Mouse (Mus musculus) CH12.LX (cell line): ENCODE data around the gene Cacfd1. TPM values are rescaled to one million over a fixed set of nuclear protein-coding genes. Genes with fewer than 3 reads are reported as not detected.
A peak's percentile ranks its signal among the peaks of the same experiment; 100 is the strongest.

ENCODE experiments used
- DNase-seq: peaks from one replicate; pipeline ENCODE4 v3.0.0-alpha.2; 2013; ENCODE audit errors: extremely low read depth
- H3K27ac ChIP-seq: 2 replicates; pipeline ENCODE4 v1.5.1; 2012; ENCODE audit warnings: low read depth, mild to moderate bottlenecking, control low read depth, moderate library complexity; ENCODE audit not compliant: insufficient read depth
- H3K27me3 ChIP-seq: replicated peaks from 2 replicates; pipeline ENCODE3; 2012; ENCODE audit warnings: inconsistent platforms
- H3K36me3 ChIP-seq, 2 experiments: replicated peaks in 1 of 2; 2 replicates each; pipeline versions ENCODE3 to v1.6.1; 2012; ENCODE audit warnings: inconsistent platforms in 1 of 2, low read length in 1 of 2, mild to moderate bottlenecking in 1 of 2, mixed read lengths in 1 of 2, moderate library complexity in 1 of 2; ENCODE audit not compliant: control insufficient read depth in 1 of 2, insufficient read depth in 1 of 2
- H3K4me1 ChIP-seq, 2 experiments: 2 replicates each; pipeline ENCODE4 v1.6.1; 2012; ENCODE audit warnings: inconsistent platforms in 1 of 2, moderate library complexity in 1 of 2; ENCODE audit not compliant: insufficient read depth in 2 of 2, control insufficient read depth in 1 of 2
- H3K4me2 ChIP-seq: 2 replicates; pipeline ENCODE4 v1.6.1; 2012; ENCODE audit warnings: low read depth, mild to moderate bottlenecking, control low read depth; ENCODE audit not compliant: poor library complexity, insufficient read depth, severe bottlenecking
- H3K4me3 ChIP-seq, 3 experiments: fragments of 150-350 bp in 1 of 3; sonication (generic) in 1 of 3; replicated peaks in 1 of 3; 2 replicates each; pipeline versions ENCODE3 to v1.5.1; 2011 to 2012; ENCODE audit warnings: low read depth in 2 of 3, low read length in 2 of 3, mild to moderate bottlenecking in 2 of 3, moderate library complexity in 2 of 3, control low read depth in 1 of 3, improper control_type of control experiment in 1 of 3, inconsistent platforms in 1 of 3, mixed read lengths in 1 of 3; ENCODE audit not compliant: poor library complexity in 1 of 3
- H3K79me2 ChIP-seq: replicated peaks from 2 replicates; pipeline ENCODE4 v1.6.1; 2012; ENCODE audit warnings: mild to moderate bottlenecking, moderate library complexity; ENCODE audit not compliant: control insufficient read depth, poor library complexity, insufficient read depth, severe bottlenecking; ENCODE audit errors: extremely low read depth
- H3K9ac ChIP-seq: 2 replicates; pipeline ENCODE4 v1.6.1; 2012; ENCODE audit warnings: low read depth, mild to moderate bottlenecking, control low read depth, moderate library complexity; ENCODE audit not compliant: insufficient read depth
- H3K9me3 ChIP-seq: replicated peaks from 2 replicates; pipeline ENCODE3; 2012; ENCODE audit warnings: low read length, inconsistent platforms, mixed read lengths
- BHLHE40 ChIP-seq: IDR thresholded peaks from 2 replicates; pipeline ENCODE4 v1.6.1; 2011; ENCODE audit warnings: mild to moderate bottlenecking, low read depth, low read length, improper control_type of control experiment
- CHD1 ChIP-seq: IDR thresholded peaks from 2 replicates; pipeline ENCODE4 v1.6.1; 2012; ENCODE audit warnings: low read depth, low read length, improper control_type of control experiment, inconsistent platforms
- CHD2 ChIP-seq: IDR thresholded peaks from 2 replicates; pipeline ENCODE4 v1.6.1; 2011; ENCODE audit warnings: low read length, improper control_type of control experiment
- CTCF ChIP-seq, 2 experiments: IDR thresholded peaks in 1 of 2; conservative IDR thresholded peaks in 1 of 2; 2 replicates each; pipeline ENCODE4 v1.5.1; 2011 to 2012; ENCODE audit warnings: low read depth in 2 of 2, low read length in 2 of 2, improper control_type of control experiment in 1 of 2, inconsistent platforms in 1 of 2, mild to moderate bottlenecking in 1 of 2, moderate library complexity in 1 of 2
- ETS1 ChIP-seq: conservative IDR thresholded peaks from 2 replicates; pipeline ENCODE4 v1.6.1; 2012; ENCODE audit warnings: low read depth, mild to moderate bottlenecking, inconsistent platforms, low read length, improper control_type of control experiment, moderate library complexity
- GABPA ChIP-seq: IDR thresholded peaks from 2 replicates; pipeline ENCODE4 v1.6.1; 2012; ENCODE audit warnings: low read depth, low read length, improper control_type of control experiment, inconsistent platforms; ENCODE audit not compliant: insufficient replicate concordance
- HCFC1 ChIP-seq: IDR thresholded peaks from 2 replicates; pipeline ENCODE4 v1.6.1; 2012; ENCODE audit warnings: low read depth, mild to moderate bottlenecking, inconsistent platforms, low read length, improper control_type of control experiment
- IRF4 ChIP-seq: IDR thresholded peaks from 2 replicates; pipeline ENCODE4 v1.6.1; 2014; ENCODE audit warnings: low read depth, mild to moderate bottlenecking, inconsistent platforms, low read length, improper control_type of control experiment
- JUND ChIP-seq: conservative IDR thresholded peaks from 2 replicates; pipeline ENCODE4 v1.6.1; 2011; ENCODE audit warnings: low read depth, low read length, improper control_type of control experiment
- KAT2A ChIP-seq: IDR thresholded peaks from 2 replicates; pipeline ENCODE4 v1.6.1; 2012; ENCODE audit warnings: low read length, improper control_type of control experiment, inconsistent platforms; ENCODE audit not compliant: insufficient replicate concordance
- MAFK ChIP-seq: IDR thresholded peaks from 2 replicates; pipeline ENCODE4 v1.6.1; 2011; ENCODE audit warnings: low read length, improper control_type of control experiment; ENCODE audit not compliant: insufficient replicate concordance
- MEF2A ChIP-seq: IDR thresholded peaks from 2 replicates; pipeline ENCODE4 v1.6.1; 2014; ENCODE audit warnings: low read depth, mild to moderate bottlenecking, inconsistent platforms, low read length, improper control_type of control experiment, borderline replicate concordance
- MYC ChIP-seq: IDR thresholded peaks from 2 replicates; pipeline ENCODE4 v1.6.1; 2011; ENCODE audit warnings: low read depth, mild to moderate bottlenecking, improper control_type of control experiment, low read length
- NELFE ChIP-seq: IDR thresholded peaks from 2 replicates; pipeline ENCODE4 v1.6.1; 2011; ENCODE audit warnings: low read depth, low read length, improper control_type of control experiment
- POLR2A ChIP-seq: IDR thresholded peaks from 2 replicates; pipeline ENCODE4 v1.6.1; 2011; ENCODE audit warnings: low read depth, mild to moderate bottlenecking, improper control_type of control experiment, low read length
- RAD21 ChIP-seq: IDR thresholded peaks from 2 replicates; pipeline ENCODE4 v1.6.1; 2011; ENCODE audit warnings: low read depth, mild to moderate bottlenecking, low read length, improper control_type of control experiment, moderate library complexity
- RCOR1 ChIP-seq: conservative IDR thresholded peaks from 2 replicates; pipeline ENCODE4 v1.6.1; 2012; ENCODE audit warnings: low read depth, mild to moderate bottlenecking, inconsistent platforms, low read length, improper control_type of control experiment
- SIN3A ChIP-seq: IDR thresholded peaks from 2 replicates; pipeline ENCODE4 v1.6.1; 2012; ENCODE audit warnings: low read length, improper control_type of control experiment, inconsistent platforms
- SMC3 ChIP-seq: IDR thresholded peaks from 2 replicates; pipeline ENCODE4 v1.6.1; 2011; ENCODE audit warnings: low read depth, low read length, improper control_type of control experiment
- UBTF ChIP-seq: IDR thresholded peaks from 2 replicates; pipeline ENCODE4 v1.6.1; 2012; ENCODE audit warnings: low read depth, mild to moderate bottlenecking, inconsistent platforms, low read length, improper control_type of control experiment, moderate library complexity
- ZC3H11A ChIP-seq: IDR thresholded peaks from 2 replicates; pipeline ENCODE4 v1.6.1; 2012; ENCODE audit warnings: low read depth, mild to moderate bottlenecking, inconsistent platforms, low read length, improper control_type of control experiment
- ZNF384 ChIP-seq: IDR thresholded peaks from 2 replicates; pipeline ENCODE4 v1.6.1; 2012; ENCODE audit warnings: low read depth, low read length, improper control_type of control experiment, inconsistent platforms
- dilution Hi-C: fragments of 300-500 bp; cut with MboI; formaldehyde crosslinking; loops from 2 replicates; pipeline ENCODE4 v1.14.3; 2020; ENCODE audit warnings: low sequenced_read_pairs; ENCODE audit not compliant: extremely low pct_unique_long_range_greater_than_20kb, extremely low pct_ligation_motif_present
- in situ Hi-C: fragments of 300-500 bp; cut with MboI; formaldehyde crosslinking; loops from 3 replicates; pipeline ENCODE4 v1.14.3; 2019; ENCODE audit warnings: low sequenced_read_pairs, low pct_ligation_motif_present, low pct_unique_long_range_greater_than_20kb, mixed read lengths
- polyA plus RNA-seq: library from polyadenylated mRNA; unstranded; fragments of >175 nt; gene quantifications from 2 replicates; pipeline ENCODE4 v1.2.1, GENCODE M21; 2012; ENCODE audit warnings: low read depth; ENCODE audit not compliant: insufficient read length
- total RNA-seq, 2 experiments: library from RNA; depleted of rRNA; stranded (reverse); fragments of 300-350 nt in 1 of 2; fragments of >200 nt in 1 of 2; gene quantifications; 2 replicates each; pipeline ENCODE4 v1.2.3; 2012 to 2014

Gene Cacfd1
- total and polyA plus RNA-seq, 3 experiments, result 6.4 to 20.2 (median 10.3) TPM

DNA sequence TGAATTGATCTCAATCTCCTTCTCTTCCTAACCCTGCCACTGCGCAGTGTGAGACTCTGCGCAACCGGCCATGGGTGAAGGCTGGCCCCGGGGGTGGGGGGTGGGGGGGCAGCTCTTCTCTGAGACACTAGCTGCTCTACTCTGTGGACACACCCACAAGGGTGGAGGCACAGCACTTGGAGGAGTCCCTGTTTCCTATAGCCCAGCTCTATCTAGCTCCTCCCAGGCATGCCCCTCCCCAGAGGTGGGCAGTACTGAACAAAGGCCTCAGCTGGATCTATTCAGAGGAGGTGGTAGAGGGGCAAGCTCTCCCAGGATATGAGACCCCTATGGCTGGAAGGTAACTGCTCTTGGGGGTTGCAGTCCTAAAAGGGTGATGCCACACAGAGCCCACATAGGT, 27.3 kb downstream of the Cacfd1 start:
- dilution Hi-C loops, result no loop called here
- Histone ChIP-seq H3K79me2 (no peaks in the 10 kb centered on the region), H3K4me2 (no peak overlapping the region), H3K9ac (no peak overlapping the region), H3K4me1 (peaks cover 19 to 48% of the 10 kb centered on the region in 2 experiments), H3K4me3 (no peak overlapping the region), H3K27ac (no peak overlapping the region), H3K36me3 (no peaks in the 10 kb centered on the region), H3K27me3 (peaks cover 26% of the 10 kb centered on the region), H3K9me3 (no peaks in the 10 kb centered on the region)
- in situ Hi-C loops, result loop anchor here (5.0 kb wide), 1 partner anchor 395 kb away; no protein-coding TSS in a partner anchor
- peak; percentile 34 for DNase-seq
- TF ChIP-seq JUND (no peak), RCOR1 (no peak)

- Histone ChIP-seq H3K4me1 (peaks cover 19 to 48% of the 10 kb centered on the region in 2 experiments), H3K27me3 (peaks cover 36% of the 10 kb centered on the region), H3K9ac (no peak overlapping the region), H3K27ac (no peak overlapping the region), H3K9me3 (no peaks in the 10 kb centered on the region), H3K79me2 (no peaks in the 10 kb centered on the region), H3K36me3 (no peaks in the 10 kb centered on the region), H3K4me2 (no peak overlapping the region), H3K4me3 (no peak overlapping the region)
- TF ChIP-seq SMC3 (peak; percentile 97), ZC3H11A (peak; percentile 83), HCFC1 (no peak), JUND (no peak), RCOR1 (no peak), ZNF384 (peak; percentile 90), UBTF (no peak), NELFE (no peak), MYC (no peak), CHD2 (no peak), ETS1 (no peak), CHD1 (no peak), CTCF (conservative IDR thresholded peaks at IDR 0.05 in 1 of 2, IDR thresholded peaks at IDR 0.05 in 1 of 2; ENCODE audit: low read depth in 2 of 2, low read length in 2 of 2) (peak; percentile 96 to 97), RAD21 (peak; percentile 98), BHLHE40 (no peak), SIN3A (no peak), KAT2A (no peak), POLR2A (no peak), GABPA (no peak), MEF2A (no peak), MAFK (no peak), IRF4 (no peak)
- peak; percentile 69 for DNase-seq
- dilution Hi-C loops (no loop called here), in situ Hi-C loops (loop anchor here (5.0 kb wide), 1 partner anchor 396 kb away; no protein-coding TSS in a partner anchor)
Measured at GRCm38 (mm10) chr2:27038596-27038995, 28.9 kb downstream of the Cacfd1 start.
